Mouse (Mus musculus) neural tube, embryonic 11.5 days (tissue): ENCODE data around the gene Ino80. TPM values are rescaled to one million over a fixed set of nuclear protein-coding genes. Genes with fewer than 3 reads are reported as not detected.

ENCODE experiments used
- ATAC-seq: fragments of 200-750 bp; cut with Nextera tagmentation; 2 replicates; pipeline ENCODE4 v1.8.0; 2017; ENCODE audit warnings: moderate number of reproducible peaks, mild to moderate bottlenecking, moderate TSS enrichment, moderate library complexity; ENCODE audit not compliant: insufficient read depth, low FRiP score, low TSS enrichment
- DNase-seq: peaks from one replicate; pipeline ENCODE4 v3.0.0-alpha.2; 2015; ENCODE audit warnings: low spot score
- H3K27ac ChIP-seq: fragments of 300-500 bp; sonication (generic); 2 replicates; pipeline ENCODE4 v1.5.1; 2014; ENCODE audit warnings: low read depth, mild to moderate bottlenecking, low read length
- H3K27me3 ChIP-seq: fragments of 300-500 bp; sonication (generic); 2 replicates; pipeline ENCODE4 v1.6.1; 2014; ENCODE audit warnings: mild to moderate bottlenecking, low read length, mixed read lengths; ENCODE audit not compliant: control insufficient read depth, insufficient read depth
- H3K36me3 ChIP-seq: fragments of 300-500 bp; sonication (generic); 2 replicates; pipeline ENCODE4 v1.6.1; 2014; ENCODE audit warnings: mild to moderate bottlenecking, low read length, moderate library complexity, mixed read lengths; ENCODE audit not compliant: control insufficient read depth, insufficient read depth
- H3K4me1 ChIP-seq: fragments of 300-500 bp; sonication (generic); 2 replicates; pipeline ENCODE4 v1.6.1; 2014; ENCODE audit warnings: low read length, mixed read lengths; ENCODE audit not compliant: control insufficient read depth, insufficient read depth
- H3K4me2 ChIP-seq: fragments of 300-500 bp; sonication (generic); 2 replicates; pipeline ENCODE4 v1.6.1; 2014; ENCODE audit warnings: low read depth, mild to moderate bottlenecking, moderate library complexity
- H3K4me3 ChIP-seq: fragments of 300-500 bp; sonication (generic); 2 replicates; pipeline ENCODE4 v1.5.1; 2014; ENCODE audit warnings: low read depth, low read length
- H3K9ac ChIP-seq: fragments of 300-500 bp; sonication (generic); 2 replicates; pipeline ENCODE4 v1.6.1; 2014; ENCODE audit warnings: mild to moderate bottlenecking, low read length
- H3K9me3 ChIP-seq: fragments of 300-500 bp; sonication (generic); 2 replicates; pipeline ENCODE4 v1.6.1; 2016; ENCODE audit warnings: low read length; ENCODE audit not compliant: control insufficient read depth
- WGBS: fragments of 180-500 bp; shearing (Covaris S2); extraction: QIAGEN DNeasy Blood & Tissue Kit; methylation state at CpG from one replicate; pipeline ENCODE4 v1.1.7; 2014; 5-methylcytosine and 5-hydroxymethylcytosine counted together
- polyA plus RNA-seq: library from polyadenylated mRNA; unstranded; fragments of >200 nt; fragmentation: Nextera tagmentation; extraction: Ambion mirVana; gene quantifications from 2 replicates; pipeline ENCODE4 v1.2.1, GENCODE M21; 2014

Ino80 gene
- polyA plus RNA-seq, 1 experiment from 2014 or later: 4.5 TPM

GRCm38 (mm10) chr2:119377826-119378225, 99.7 kb downstream of the Ino80 start:
- no peak overlapping the region for H3K4me3 ChIP-seq
- peaks cover 19% of the 10 kb centered on the region for H3K36me3 ChIP-seq
- DNase-seq (no peak), ATAC-seq (no peak)
- H3K27ac ChIP-seq: no peak overlapping the region
- no peaks in the 10 kb centered on the region for H3K9me3 ChIP-seq
- no peak overlapping the region for H3K9ac ChIP-seq
- 92% methylated on average over 3 of the region's 3 CpGs for WGBS
- H3K27me3 ChIP-seq: no peaks in the 10 kb centered on the region
- no peak overlapping the region for H3K4me2 ChIP-seq
- H3K4me1 ChIP-seq: no peaks in the 10 kb centered on the region

DNA sequence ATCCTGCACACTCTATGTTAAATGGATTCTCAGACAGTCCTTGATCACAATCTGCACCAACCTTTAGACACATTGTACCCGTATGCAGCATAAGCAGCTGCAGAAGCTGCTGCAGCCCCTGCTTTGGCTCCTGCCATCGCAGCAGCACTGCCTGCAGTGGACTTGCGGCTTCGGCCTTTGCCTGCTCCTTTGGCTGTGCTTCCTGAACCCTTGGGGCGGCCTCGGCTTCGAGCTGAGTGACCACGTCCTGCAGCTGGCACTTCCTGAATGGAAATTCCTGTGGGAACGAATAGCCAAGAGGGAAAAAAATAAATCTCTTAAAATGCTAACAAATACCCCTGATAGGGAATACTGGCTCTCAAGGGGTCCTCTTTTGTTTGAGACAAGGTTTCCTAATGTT, 100.2 kb downstream of the Ino80 start:
- DNase-seq: no peak
- H3K9me3 ChIP-seq: no peaks in the 10 kb centered on the region
- ATAC-seq: no peak
- H3K9ac ChIP-seq: no peak overlapping the region
- no peak overlapping the region for H3K4me3 ChIP-seq
- H3K4me2 ChIP-seq: no peak overlapping the region
- WGBS: 89% methylated on average over 9 of the region's 9 CpGs
- peaks cover 20% of the 10 kb centered on the region for H3K36me3 ChIP-seq
- no peaks in the 10 kb centered on the region for H3K27me3 ChIP-seq
- H3K27ac ChIP-seq: no peak overlapping the region
- no peaks in the 10 kb centered on the region for H3K4me1 ChIP-seq

DNA sequence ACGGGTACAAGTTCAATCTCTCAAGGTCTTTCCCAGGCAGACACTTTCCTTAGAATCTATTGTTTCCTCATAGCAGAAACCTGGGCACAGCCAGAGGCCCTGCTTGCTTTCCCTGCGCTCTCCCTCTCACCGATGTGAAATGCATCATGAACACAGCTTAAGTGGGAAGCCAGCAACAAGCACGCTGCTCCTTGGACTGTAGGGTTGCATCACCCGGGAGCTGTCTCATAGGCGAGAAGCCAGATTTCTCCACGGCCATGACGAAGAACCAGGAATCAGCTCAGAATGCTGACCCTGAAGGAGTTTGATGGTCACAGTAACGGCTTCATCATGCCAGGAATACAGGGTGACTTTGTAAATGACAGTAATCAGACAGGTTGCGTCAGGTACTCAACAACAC, 107.4 kb downstream of the Ino80 start:
- no peak overlapping the region for H3K27ac ChIP-seq
- ATAC-seq (no peak), DNase-seq (no peak)
- no peaks in the 10 kb centered on the region for H3K4me1 ChIP-seq
- H3K4me2 ChIP-seq: no peak overlapping the region
- WGBS: 95% methylated on average over 10 of the region's 10 CpGs
- H3K9me3 ChIP-seq: no peaks in the 10 kb centered on the region
- H3K27me3 ChIP-seq: no peaks in the 10 kb centered on the region
- H3K9ac ChIP-seq: no peak overlapping the region
- peaks cover 10% of the 10 kb centered on the region for H3K36me3 ChIP-seq
- no peak overlapping the region for H3K4me3 ChIP-seq

DNA sequence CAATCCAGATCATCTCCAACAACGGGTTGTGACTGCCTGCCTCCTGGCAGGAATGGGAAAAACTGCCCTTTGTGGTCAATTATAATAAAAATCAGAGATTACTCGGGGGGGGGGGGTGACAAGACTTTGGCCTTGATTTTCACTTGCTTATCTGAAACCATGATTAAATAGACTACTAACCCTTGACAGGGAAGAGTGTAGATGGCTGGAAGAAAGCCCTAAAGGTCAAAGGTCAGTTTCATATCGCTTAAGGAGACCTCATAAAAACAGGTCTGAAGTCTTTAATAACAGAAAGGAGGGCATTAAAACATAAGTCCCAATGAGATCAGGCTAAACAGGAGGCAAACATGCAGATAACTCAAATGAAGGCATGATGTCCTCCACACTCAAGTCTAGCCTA, 110.1 kb downstream of the Ino80 start:
- H3K27ac ChIP-seq: no peak overlapping the region
- no peaks in the 10 kb centered on the region for H3K4me1 ChIP-seq
- DNase-seq (no peak), ATAC-seq (no peak)
- H3K4me3 ChIP-seq: no peak overlapping the region
- WGBS: 85% methylated on average over 3 of the region's 3 CpGs
- no peaks in the 10 kb centered on the region for H3K27me3 ChIP-seq
- H3K9me3 ChIP-seq: no peaks in the 10 kb centered on the region
- H3K36me3 ChIP-seq: peaks cover 4% of the 10 kb centered on the region; the same call in 1 of the 2 replicates
- no peak overlapping the region for H3K4me2 ChIP-seq
- no peak overlapping the region for H3K9ac ChIP-seq

DNA sequence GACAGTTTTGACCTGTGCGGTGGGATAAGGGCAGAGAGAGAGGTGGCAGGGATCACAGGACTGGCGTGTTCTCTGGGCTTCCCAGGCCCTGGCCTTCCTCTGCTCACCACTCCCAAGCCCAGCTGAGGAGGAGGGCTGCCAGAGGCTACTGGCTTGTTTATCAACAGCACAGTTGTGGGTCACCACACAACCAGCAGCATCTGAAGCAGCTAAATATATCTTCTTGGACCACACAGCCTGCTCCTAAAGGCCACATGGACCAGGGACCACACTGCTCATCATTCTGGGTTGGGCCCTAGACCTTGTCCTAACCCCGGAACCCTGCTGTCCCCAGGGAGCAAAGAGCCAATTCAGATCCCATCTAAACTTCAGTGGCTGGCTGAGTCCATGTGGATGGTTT, 112.5 kb downstream of the Ino80 start:
- 91% methylated on average over 3 of the region's 3 CpGs for WGBS
- Histone ChIP-seq H3K4me2 (no peak overlapping the region), H3K36me3 (no peaks in the 10 kb centered on the region), H3K27ac (no peak overlapping the region), H3K9ac (no peak overlapping the region), H3K27me3 (no peaks in the 10 kb centered on the region), H3K9me3 (no peaks in the 10 kb centered on the region), H3K4me3 (no peak overlapping the region), H3K4me1 (no peaks in the 10 kb centered on the region)
- DNase-seq: no peak
- ATAC-seq: no peak

- H3K36me3 ChIP-seq: no peaks in the 10 kb centered on the region
- WGBS: 85% methylated on average over 2 of the region's 2 CpGs
- no peak for ATAC-seq
- H3K27me3 ChIP-seq: no peaks in the 10 kb centered on the region
- H3K4me2 ChIP-seq: no peak overlapping the region
- H3K9me3 ChIP-seq: no peaks in the 10 kb centered on the region
- DNase-seq: no peak
- no peaks in the 10 kb centered on the region for H3K4me1 ChIP-seq
- H3K4me3 ChIP-seq: no peak overlapping the region
- H3K27ac ChIP-seq: no peak overlapping the region
- no peak overlapping the region for H3K9ac ChIP-seq
Observed at GRCm38 (mm10) chr2:119359721-119360291, 117.7 kb downstream of the Ino80 start.

DNA sequence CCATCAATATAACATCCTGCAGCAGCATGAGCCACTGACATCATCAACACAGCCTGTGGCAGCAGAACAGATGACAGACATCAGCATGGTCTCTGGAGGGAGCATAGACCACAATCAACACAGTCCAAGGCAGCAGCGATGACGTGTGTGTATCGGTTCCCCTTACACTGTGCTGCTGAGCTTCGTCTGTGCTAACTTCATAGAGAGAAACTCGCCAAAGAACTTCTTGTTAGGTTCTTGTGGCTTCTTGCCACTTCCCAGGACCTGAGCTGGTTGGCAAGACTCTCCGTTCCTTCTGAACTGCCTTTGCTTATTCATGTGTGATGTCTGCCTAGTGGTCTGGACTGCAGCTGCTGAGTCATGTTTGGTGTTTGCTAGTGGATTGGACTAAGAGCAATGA, 119.2 kb downstream of the Ino80 start:
- Histone ChIP-seq H3K36me3 (no peaks in the 10 kb centered on the region), H3K9ac (no peak overlapping the region), H3K4me2 (no peak overlapping the region), H3K9me3 (no peaks in the 10 kb centered on the region), H3K4me3 (no peak overlapping the region), H3K27ac (no peak overlapping the region), H3K27me3 (no peaks in the 10 kb centered on the region), H3K4me1 (no peaks in the 10 kb centered on the region)
- no peak for DNase-seq
- WGBS: 85% methylated on average over 6 of the region's 6 CpGs
- ATAC-seq: no peak

- H3K36me3 ChIP-seq: no peaks in the 10 kb centered on the region
- ATAC-seq (no peak), DNase-seq (no peak)
- no peak overlapping the region for H3K4me2 ChIP-seq
- H3K4me1 ChIP-seq: no peaks in the 10 kb centered on the region
- H3K4me3 ChIP-seq: no peak overlapping the region
- no peak overlapping the region for H3K9ac ChIP-seq
- no peaks in the 10 kb centered on the region for H3K27me3 ChIP-seq
- WGBS: 91% methylated on average over 5 of the region's 5 CpGs
- no peak overlapping the region for H3K27ac ChIP-seq
- no peaks in the 10 kb centered on the region for H3K9me3 ChIP-seq
Observed at GRCm38 (mm10) chr2:119356805-119357204, 120.7 kb downstream of the Ino80 start.

GRCm38 (mm10) chr2:119356310-119356709, 121.2 kb downstream of the Ino80 start:
- Histone ChIP-seq H3K4me1 (no peaks in the 10 kb centered on the region), H3K27ac (no peak overlapping the region), H3K9ac (no peak overlapping the region), H3K4me3 (no peak overlapping the region), H3K27me3 (peaks cover 5% of the 10 kb centered on the region), H3K4me2 (no peak overlapping the region), H3K9me3 (no peaks in the 10 kb centered on the region), H3K36me3 (no peaks in the 10 kb centered on the region)
- DNase-seq (no peak), ATAC-seq (no peak)
